Mouse (Mus musculus): ENCODE results near the gene Cox10. TPM values are rescaled to one million over a fixed set of nuclear protein-coding genes. Genes with fewer than 3 reads are reported as not detected.

Cox10 gene
- polyA plus RNA-seq, 1 experiment from 2014 or later: 28.0 TPM

- Histone ChIP-seq H3K9me3 (ENCODE audit: control insufficient read depth, low read length) (no peaks in the 10 kb centered on the region), H3K4me2 (no peak overlapping the region), H3K4me3 (ENCODE audit: low read depth, low read length) (no peak overlapping the region), H3K9ac (ENCODE audit: low read length) (no peak overlapping the region), H3K4me1 (ENCODE audit: control insufficient read depth, insufficient read depth, low read length) (no peaks in the 10 kb centered on the region), H3K27ac (ENCODE audit: low read depth, low read length) (no peak overlapping the region), H3K27me3 (ENCODE audit: control insufficient read depth, insufficient read depth, low read length) (no peaks in the 10 kb centered on the region), H3K36me3 (ENCODE audit: control insufficient read depth, insufficient read depth, low read length) (no peaks in the 10 kb centered on the region)
- no peak for DNase-seq (ENCODE audit: low spot score, missing footprints)
- WGBS: 87% methylated on average over 6 of the region's 6 CpGs
- ATAC-seq (ENCODE audit: low FRiP score): no peak
Observed at GRCm38 (mm10) chr11:63999431-63999830, 79.8 kb downstream of the Cox10 start.

GRCm38 (mm10) chr11:63991958-63992357, 87.3 kb downstream of the Cox10 start:
- Histone ChIP-seq H3K4me1 (ENCODE audit: control insufficient read depth, insufficient read depth, low read length) (no peaks in the 10 kb centered on the region), H3K27ac (ENCODE audit: low read depth, low read length) (no peak overlapping the region), H3K27me3 (ENCODE audit: control insufficient read depth, insufficient read depth, low read length) (no peaks in the 10 kb centered on the region), H3K36me3 (ENCODE audit: control insufficient read depth, insufficient read depth, low read length) (no peaks in the 10 kb centered on the region), H3K9ac (ENCODE audit: low read length) (no peak overlapping the region), H3K9me3 (ENCODE audit: control insufficient read depth, low read length) (no peaks in the 10 kb centered on the region), H3K4me3 (ENCODE audit: low read depth, low read length) (no peak overlapping the region), H3K4me2 (no peak overlapping the region)
- 82% methylated on average over 8 of the region's 8 CpGs for WGBS
- ATAC-seq (ENCODE audit: low FRiP score) (no peak), DNase-seq (ENCODE audit: low spot score, missing footprints) (no peak)

- ATAC-seq (ENCODE audit: low FRiP score) (no peak), DNase-seq (ENCODE audit: low spot score, missing footprints) (no peak)
- H3K4me1 ChIP-seq (ENCODE audit: control insufficient read depth, insufficient read depth, low read length): no peaks in the 10 kb centered on the region
- no peak overlapping the region for H3K4me2 ChIP-seq
- no peak overlapping the region for H3K9ac ChIP-seq (ENCODE audit: low read length)
- H3K9me3 ChIP-seq (ENCODE audit: control insufficient read depth, low read length): no peaks in the 10 kb centered on the region
- H3K36me3 ChIP-seq (ENCODE audit: control insufficient read depth, insufficient read depth, low read length): no peaks in the 10 kb centered on the region
- no peaks in the 10 kb centered on the region for H3K27me3 ChIP-seq (ENCODE audit: control insufficient read depth, insufficient read depth, low read length)
- no peak overlapping the region for H3K27ac ChIP-seq (ENCODE audit: low read depth, low read length)
- H3K4me3 ChIP-seq (ENCODE audit: low read depth, low read length): no peak overlapping the region
- 84% methylated on average over 7 of the region's 7 CpGs for WGBS
Observed at GRCm38 (mm10) chr11:63990759-63991158, 88.5 kb downstream of the Cox10 start.

- ATAC-seq (ENCODE audit: low FRiP score) (no peak), DNase-seq (ENCODE audit: low spot score, missing footprints) (no peak)
- H3K4me1 ChIP-seq (ENCODE audit: control insufficient read depth, insufficient read depth, low read length): no peaks in the 10 kb centered on the region
- no peaks in the 10 kb centered on the region for H3K36me3 ChIP-seq (ENCODE audit: control insufficient read depth, insufficient read depth, low read length)
- H3K9me3 ChIP-seq (ENCODE audit: control insufficient read depth, low read length): no peaks in the 10 kb centered on the region
- no peaks in the 10 kb centered on the region for H3K27me3 ChIP-seq (ENCODE audit: control insufficient read depth, insufficient read depth, low read length)
- no peak overlapping the region for H3K4me3 ChIP-seq (ENCODE audit: low read depth, low read length)
- H3K9ac ChIP-seq (ENCODE audit: low read length): no peak overlapping the region
- WGBS: 86% methylated on average over 8 of the region's 8 CpGs
- no peak overlapping the region for H3K27ac ChIP-seq (ENCODE audit: low read depth, low read length)
- H3K4me2 ChIP-seq: no peak overlapping the region
Observed at GRCm38 (mm10) chr11:63990311-63990710, 89.0 kb downstream of the Cox10 start.

- no peaks in the 10 kb centered on the region for H3K4me1 ChIP-seq (ENCODE audit: control insufficient read depth, insufficient read depth, low read length)
- no peak overlapping the region for H3K4me2 ChIP-seq
- H3K4me3 ChIP-seq (ENCODE audit: low read depth, low read length): no peak overlapping the region
- ATAC-seq (ENCODE audit: low FRiP score): no peak
- 84% methylated on average over 9 of the region's 9 CpGs for WGBS
- no peak overlapping the region for H3K9ac ChIP-seq (ENCODE audit: low read length)
- no peaks in the 10 kb centered on the region for H3K27me3 ChIP-seq (ENCODE audit: control insufficient read depth, insufficient read depth, low read length)
- DNase-seq (ENCODE audit: low spot score, missing footprints): no peak
- H3K27ac ChIP-seq (ENCODE audit: low read depth, low read length): no peak overlapping the region
- no peaks in the 10 kb centered on the region for H3K9me3 ChIP-seq (ENCODE audit: control insufficient read depth, low read length)
- H3K36me3 ChIP-seq (ENCODE audit: control insufficient read depth, insufficient read depth, low read length): no peaks in the 10 kb centered on the region
Observed at GRCm38 (mm10) chr11:63988991-63989860, 90.0 kb downstream of the Cox10 start.

GRCm38 (mm10) chr11:63988031-63988665, 91.1 kb downstream of the Cox10 start:
- no peak for DNase-seq (ENCODE audit: low spot score, missing footprints)
- no peak overlapping the region for H3K9ac ChIP-seq (ENCODE audit: low read length)
- H3K9me3 ChIP-seq (ENCODE audit: control insufficient read depth, low read length): no peaks in the 10 kb centered on the region
- H3K27ac ChIP-seq (ENCODE audit: low read depth, low read length): no peak overlapping the region
- H3K4me2 ChIP-seq: no peak overlapping the region
- H3K27me3 ChIP-seq (ENCODE audit: control insufficient read depth, insufficient read depth, low read length): no peaks in the 10 kb centered on the region
- ATAC-seq (ENCODE audit: low FRiP score): no peak
- 78% methylated on average over 3 of the region's 3 CpGs for WGBS
- no peak overlapping the region for H3K4me3 ChIP-seq (ENCODE audit: low read depth, low read length)
- H3K4me1 ChIP-seq (ENCODE audit: control insufficient read depth, insufficient read depth, low read length): no peaks in the 10 kb centered on the region
- no peaks in the 10 kb centered on the region for H3K36me3 ChIP-seq (ENCODE audit: control insufficient read depth, insufficient read depth, low read length)

- no peak overlapping the region for H3K4me3 ChIP-seq (ENCODE audit: low read depth, low read length)
- no peak overlapping the region for H3K9ac ChIP-seq (ENCODE audit: low read length)
- ATAC-seq (ENCODE audit: low FRiP score) (no peak), DNase-seq (ENCODE audit: low spot score, missing footprints) (no peak)
- no peaks in the 10 kb centered on the region for H3K4me1 ChIP-seq (ENCODE audit: control insufficient read depth, insufficient read depth, low read length)
- H3K9me3 ChIP-seq (ENCODE audit: control insufficient read depth, low read length): no peaks in the 10 kb centered on the region
- H3K27me3 ChIP-seq (ENCODE audit: control insufficient read depth, insufficient read depth, low read length): no peaks in the 10 kb centered on the region
- 81% methylated on average over 4 of the region's 4 CpGs for WGBS
- H3K4me2 ChIP-seq: no peak overlapping the region
- H3K27ac ChIP-seq (ENCODE audit: low read depth, low read length): no peak overlapping the region
- no peaks in the 10 kb centered on the region for H3K36me3 ChIP-seq (ENCODE audit: control insufficient read depth, insufficient read depth, low read length)
Observed at GRCm38 (mm10) chr11:63986710-63987109, 92.6 kb downstream of the Cox10 start.

GRCm38 (mm10) chr11:63985481-63985880, 93.8 kb downstream of the Cox10 start:
- no peak overlapping the region for H3K9ac ChIP-seq (ENCODE audit: low read length)
- H3K4me3 ChIP-seq (ENCODE audit: low read depth, low read length): no peak overlapping the region
- H3K27ac ChIP-seq (ENCODE audit: low read depth, low read length): no peak overlapping the region
- WGBS: 76% methylated on average over 6 of the region's 6 CpGs
- no peak overlapping the region for H3K4me2 ChIP-seq
- no peak for ATAC-seq (ENCODE audit: low FRiP score)
- DNase-seq (ENCODE audit: low spot score, missing footprints): no peak
- no peaks in the 10 kb centered on the region for H3K36me3 ChIP-seq (ENCODE audit: control insufficient read depth, insufficient read depth, low read length)
- H3K27me3 ChIP-seq (ENCODE audit: control insufficient read depth, insufficient read depth, low read length): no peaks in the 10 kb centered on the region
- H3K9me3 ChIP-seq (ENCODE audit: control insufficient read depth, low read length): no peaks in the 10 kb centered on the region
- no peaks in the 10 kb centered on the region for H3K4me1 ChIP-seq (ENCODE audit: control insufficient read depth, insufficient read depth, low read length)

GRCm38 (mm10) chr11:63984622-63985168, 94.6 kb downstream of the Cox10 start:
- no peaks in the 10 kb centered on the region for H3K4me1 ChIP-seq (ENCODE audit: control insufficient read depth, insufficient read depth, low read length)
- ATAC-seq (ENCODE audit: low FRiP score) (no peak), DNase-seq (ENCODE audit: low spot score, missing footprints) (no peak)
- no peak overlapping the region for H3K9ac ChIP-seq (ENCODE audit: low read length)
- H3K9me3 ChIP-seq (ENCODE audit: control insufficient read depth, low read length): no peaks in the 10 kb centered on the region
- no peak overlapping the region for H3K4me2 ChIP-seq
- no peak overlapping the region for H3K27ac ChIP-seq (ENCODE audit: low read depth, low read length)
- H3K36me3 ChIP-seq (ENCODE audit: control insufficient read depth, insufficient read depth, low read length): no peaks in the 10 kb centered on the region
- 74% methylated on average over 6 of the region's 6 CpGs for WGBS
- no peak overlapping the region for H3K4me3 ChIP-seq (ENCODE audit: low read depth, low read length)
- H3K27me3 ChIP-seq (ENCODE audit: control insufficient read depth, insufficient read depth, low read length): no peaks in the 10 kb centered on the region

All from midbrain, embryonic 11.5 days (tissue).